Mouse (Mus musculus): ENCODE results near the gene Shtn1. TPM values are rescaled to one million over a fixed set of nuclear protein-coding genes. Genes with fewer than 3 reads are reported as not detected.

Gene Shtn1
- polyA plus RNA-seq, 1 experiment from 2014 or later, result 13.4 TPM

DNA sequence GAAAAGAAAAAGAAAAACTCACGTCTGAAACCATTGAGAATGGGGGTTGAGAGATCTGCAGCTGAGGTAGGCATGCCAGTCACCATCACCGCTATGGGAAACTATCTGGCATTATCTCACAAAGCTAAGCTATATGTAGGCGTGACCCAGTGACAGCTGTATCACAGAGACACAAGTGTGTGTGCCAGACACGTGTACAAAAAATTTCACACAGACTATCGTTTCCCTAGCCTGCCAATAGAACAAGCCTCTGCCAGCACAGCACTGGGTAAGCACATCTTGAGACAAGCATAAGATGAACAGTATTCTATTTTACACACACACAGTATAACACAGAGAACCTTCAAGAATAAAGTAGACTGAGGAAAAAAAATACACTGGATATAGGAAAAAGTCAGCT lies 65.1 kb downstream of the Shtn1 start:
- no peak overlapping the region for H3K9ac ChIP-seq (ENCODE audit: low read length)
- 70% methylated on average over 5 of the region's 5 CpGs for WGBS
- no peaks in the 10 kb centered on the region for H3K4me1 ChIP-seq (replicated peaks; ENCODE audit: control insufficient read depth, insufficient read depth)
- no peaks in the 10 kb centered on the region for H3K36me3 ChIP-seq (ENCODE audit: control insufficient read depth, insufficient read depth, low read length)
- ATAC-seq (ENCODE audit: low FRiP score, low TSS enrichment), result no peak
- H3K9me3 ChIP-seq (ENCODE audit: control insufficient read depth, low read length), result no peaks in the 10 kb centered on the region
- no peak for DNase-seq (ENCODE audit: low spot score)
- H3K27me3 ChIP-seq (ENCODE audit: control insufficient read depth, insufficient read depth, low read length), result no peaks in the 10 kb centered on the region
- no peak overlapping the region for H3K27ac ChIP-seq (replicated peaks)
- TF ChIP-seq EP300 (optimal IDR thresholded peaks at IDR 0.05) (no peak), CTCF (IDR thresholded peaks at IDR 0.05; ENCODE audit: low read depth) (no peak)
- no peak overlapping the region for H3K4me3 ChIP-seq (ENCODE audit: low read depth, low read length)
- H3K4me2 ChIP-seq (replicated peaks; ENCODE audit: low read depth), result no peak overlapping the region

DNA sequence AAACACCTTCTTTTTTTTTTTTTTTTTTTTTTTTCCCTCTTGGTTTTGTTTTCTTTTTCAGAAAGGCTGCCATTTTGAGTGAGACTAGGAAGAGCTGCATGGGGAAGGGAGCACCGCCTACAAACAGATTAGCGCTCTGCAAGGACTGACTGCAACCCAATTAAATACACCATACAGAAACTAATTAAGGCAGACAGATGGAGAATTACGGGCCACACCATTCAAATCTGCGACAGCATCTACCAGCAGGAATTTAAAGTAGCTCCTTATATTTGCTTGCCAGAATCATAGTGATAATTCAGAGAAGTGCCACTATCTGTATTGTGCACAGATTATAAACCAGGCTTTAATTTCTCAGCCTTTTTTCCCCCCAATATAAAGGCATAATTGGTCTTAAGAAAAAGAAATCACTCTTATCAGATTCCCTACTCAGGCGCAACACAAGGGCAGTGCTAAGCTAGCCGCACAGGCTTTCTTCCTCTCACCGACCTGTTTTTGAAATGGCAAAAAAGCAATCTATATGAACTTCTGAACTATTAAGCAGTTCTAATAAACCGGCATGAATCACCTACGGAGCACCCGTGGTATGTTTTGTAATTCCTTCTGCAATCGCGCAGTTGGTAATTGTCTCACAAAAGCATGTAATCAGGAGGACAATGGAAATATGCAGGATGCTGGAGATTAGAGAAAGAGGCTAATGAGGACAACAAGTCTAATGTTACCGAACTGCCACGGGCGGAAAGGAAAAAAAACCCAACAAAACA lies 69.1 kb downstream of the Shtn1 start:
- no peak for DNase-seq (ENCODE audit: low spot score)
- no peak for TF ChIP-seq CTCF (IDR thresholded peaks at IDR 0.05; ENCODE audit: low read depth)
- no peak for TF ChIP-seq EP300 (optimal IDR thresholded peaks at IDR 0.05)

DNA sequence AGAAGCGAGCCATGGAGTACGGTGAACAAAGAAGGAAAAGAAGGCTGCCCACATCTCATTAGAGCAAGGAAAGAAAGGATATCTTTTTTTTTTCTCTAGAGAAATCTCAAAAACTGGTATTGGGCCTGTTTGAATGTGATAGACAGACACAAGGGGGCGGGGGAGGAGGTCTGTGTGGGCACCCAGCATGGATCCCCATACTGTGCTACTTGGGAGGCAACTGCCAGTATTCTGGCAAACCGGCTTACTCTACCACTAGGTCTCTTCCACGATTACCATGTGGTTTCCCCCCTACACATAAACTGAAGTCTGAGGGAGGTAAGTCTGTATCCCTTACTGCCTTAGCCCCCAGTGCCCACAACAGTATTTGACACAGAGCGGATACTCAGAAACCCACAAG lies 73.1 kb downstream of the Shtn1 start:
- DNase-seq (ENCODE audit: low spot score) (no peak), ATAC-seq (ENCODE audit: low FRiP score, low TSS enrichment) (no peak)
- H3K36me3 ChIP-seq (ENCODE audit: control insufficient read depth, insufficient read depth, low read length), result no peaks in the 10 kb centered on the region
- H3K4me1 ChIP-seq (replicated peaks; ENCODE audit: control insufficient read depth, insufficient read depth), result no peaks in the 10 kb centered on the region
- H3K27ac ChIP-seq (replicated peaks), result no peak overlapping the region
- H3K9me3 ChIP-seq (ENCODE audit: control insufficient read depth, low read length), result no peaks in the 10 kb centered on the region
- no peak overlapping the region for H3K4me3 ChIP-seq (ENCODE audit: low read depth, low read length)
- no peaks in the 10 kb centered on the region for H3K27me3 ChIP-seq (ENCODE audit: control insufficient read depth, insufficient read depth, low read length)
- no peak overlapping the region for H3K4me2 ChIP-seq (replicated peaks; ENCODE audit: low read depth)
- TF ChIP-seq CTCF (IDR thresholded peaks at IDR 0.05; ENCODE audit: low read depth) (no peak), EP300 (optimal IDR thresholded peaks at IDR 0.05) (no peak)
- 87% methylated on average over 6 of the region's 6 CpGs for WGBS
- H3K9ac ChIP-seq (ENCODE audit: low read length), result no peak overlapping the region

More for the DNA sequence above, 69.1 kb downstream of the Shtn1 start:
- no peak overlapping the region for H3K4me2 ChIP-seq (replicated peaks; ENCODE audit: low read depth)
- H3K9me3 ChIP-seq (ENCODE audit: control insufficient read depth, low read length), result no peaks in the 10 kb centered on the region
- no peak overlapping the region for H3K9ac ChIP-seq (ENCODE audit: low read length)
- no peak for ATAC-seq (ENCODE audit: low FRiP score, low TSS enrichment)
- H3K27ac ChIP-seq (replicated peaks), result no peak overlapping the region
- H3K36me3 ChIP-seq (ENCODE audit: control insufficient read depth, insufficient read depth, low read length), result no peaks in the 10 kb centered on the region
- H3K27me3 ChIP-seq (ENCODE audit: control insufficient read depth, insufficient read depth, low read length), result no peaks in the 10 kb centered on the region
- no peak overlapping the region for H3K4me3 ChIP-seq (ENCODE audit: low read depth, low read length)
- H3K4me1 ChIP-seq (replicated peaks; ENCODE audit: control insufficient read depth, insufficient read depth), result no peaks in the 10 kb centered on the region
- WGBS, result 83% methylated on average over 15 of the region's 15 CpGs

- TF ChIP-seq CTCF (IDR thresholded peaks at IDR 0.05; ENCODE audit: low read depth) (no peak), EP300 (optimal IDR thresholded peaks at IDR 0.05) (no peak)
- Histone ChIP-seq H3K9me3 (ENCODE audit: control insufficient read depth, low read length) (no peaks in the 10 kb centered on the region), H3K36me3 (ENCODE audit: control insufficient read depth, insufficient read depth, low read length) (no peaks in the 10 kb centered on the region), H3K4me1 (replicated peaks; ENCODE audit: control insufficient read depth, insufficient read depth) (no peaks in the 10 kb centered on the region), H3K27me3 (ENCODE audit: control insufficient read depth, insufficient read depth, low read length) (no peaks in the 10 kb centered on the region), H3K9ac (ENCODE audit: low read length) (no peak overlapping the region), H3K27ac (replicated peaks) (no peak overlapping the region), H3K4me3 (ENCODE audit: low read depth, low read length) (no peak overlapping the region), H3K4me2 (replicated peaks; ENCODE audit: low read depth) (no peak overlapping the region)
- ATAC-seq (ENCODE audit: low FRiP score, low TSS enrichment), result no peak
- WGBS, result 39% methylated on average over 9 of the region's 9 CpGs
- no peak for DNase-seq (ENCODE audit: low spot score)
Observed at GRCm38 (mm10) chr19:58981571-58981970, 94.3 kb downstream of the Shtn1 start.

- Histone ChIP-seq H3K4me2 (replicated peaks; ENCODE audit: low read depth) (peak overlapping the region; percentile 31; the same call in 1 of the 2 replicates), H3K4me3 (ENCODE audit: low read depth, low read length) (peak overlapping the region; percentile 23; the same call in 1 of the 2 replicates), H3K27me3 (ENCODE audit: control insufficient read depth, insufficient read depth, low read length) (no peaks in the 10 kb centered on the region), H3K27ac (replicated peaks) (no peak overlapping the region), H3K9ac (ENCODE audit: low read length) (no peak overlapping the region), H3K4me1 (replicated peaks; ENCODE audit: control insufficient read depth, insufficient read depth) (no peaks in the 10 kb centered on the region), H3K9me3 (ENCODE audit: control insufficient read depth, low read length) (no peaks in the 10 kb centered on the region), H3K36me3 (ENCODE audit: control insufficient read depth, insufficient read depth, low read length) (no peaks in the 10 kb centered on the region)
- TF ChIP-seq CTCF (IDR thresholded peaks at IDR 0.05; ENCODE audit: low read depth), result no peak
- no peak for ATAC-seq (ENCODE audit: low FRiP score, low TSS enrichment)
- DNase-seq (ENCODE audit: low spot score), result no peak
- 50% methylated on average over 5 of the region's 5 CpGs for WGBS
Observed at GRCm38 (mm10) chr19:58980056-58980440, 95.9 kb downstream of the Shtn1 start.

DNA sequence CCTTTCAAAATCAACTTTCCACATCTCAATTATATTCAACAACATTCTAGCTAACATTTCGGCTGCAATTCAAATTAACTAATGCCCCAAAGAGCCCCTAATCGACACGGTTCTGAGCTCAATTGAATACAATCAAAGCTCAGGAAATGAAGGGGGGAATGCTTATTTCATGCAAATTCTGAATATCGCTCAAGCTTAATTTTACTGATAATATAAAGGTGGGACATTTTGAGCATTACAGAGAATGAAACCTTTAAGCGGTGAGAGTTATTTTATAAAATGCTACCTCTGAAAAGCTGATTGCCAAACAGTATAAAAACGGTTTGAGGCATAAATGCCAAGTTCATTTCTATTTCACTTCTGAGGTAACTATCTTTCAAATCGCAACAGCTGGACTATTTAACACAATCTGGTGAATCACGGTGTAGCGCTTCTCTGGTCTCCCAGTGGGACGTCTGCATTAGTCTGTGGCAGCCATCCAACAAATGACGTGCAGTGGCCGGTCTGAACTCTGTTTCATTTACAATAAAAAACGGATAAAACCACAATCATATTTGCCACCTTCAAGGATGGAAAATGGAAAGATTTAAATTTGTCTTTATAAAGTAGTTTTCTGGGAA lies 96.4 kb downstream of the Shtn1 start:
- H3K4me1 ChIP-seq (replicated peaks; ENCODE audit: control insufficient read depth, insufficient read depth), result no peaks in the 10 kb centered on the region
- 38% methylated on average over 13 of the region's 13 CpGs for WGBS
- H3K9ac ChIP-seq (ENCODE audit: low read length), result no peak overlapping the region
- peak overlapping the region; percentile 31; the same call in 1 of the 2 replicates for H3K4me2 ChIP-seq (replicated peaks; ENCODE audit: low read depth)
- ATAC-seq (ENCODE audit: low FRiP score, low TSS enrichment), result no peak
- H3K4me3 ChIP-seq (ENCODE audit: low read depth, low read length), result peak overlapping the region; percentile 23; the same call in 1 of the 2 replicates
- peak; percentile 27 for DNase-seq (ENCODE audit: low spot score)
- H3K27ac ChIP-seq (replicated peaks), result no peak overlapping the region
- H3K27me3 ChIP-seq (ENCODE audit: control insufficient read depth, insufficient read depth, low read length), result no peaks in the 10 kb centered on the region
- TF ChIP-seq EP300 (optimal IDR thresholded peaks at IDR 0.05), result no peak
- no peaks in the 10 kb centered on the region for H3K9me3 ChIP-seq (ENCODE audit: control insufficient read depth, low read length)
- no peaks in the 10 kb centered on the region for H3K36me3 ChIP-seq (ENCODE audit: control insufficient read depth, insufficient read depth, low read length)

Data from stomach, postnatal 0 days (tissue).